Mouse (Mus musculus): ENCODE measurements at regions not wholly inside any gene's neighbourhood (a gene's known extent, or its start where the extent isn't known, plus 50 kb on each side); places are given as distances from the start of the nearest gene placed in this dataset.

GRCm38 (mm10) chr3:141005885-141006284 lies 206.3 kb downstream of the Pdha2 start:
- TF ChIP-seq UBTF (IDR thresholded peaks at IDR 0.05; ENCODE audit: borderline replicate concordance, insufficient read depth, low read depth, low read length) (no peak), MAFK (IDR thresholded peaks at IDR 0.05; ENCODE audit: borderline replicate concordance, low read depth, low read length) (no peak), POLR2A (IDR thresholded peaks at IDR 0.05; ENCODE audit: control insufficient read depth in 1 of 2, insufficient read depth in 1 of 2, low read depth in 1 of 2, low read length in 2 of 2, poor library complexity in 1 of 2) (no peak), E2F4 (IDR thresholded peaks at IDR 0.05; ENCODE audit: borderline replicate concordance, low read depth, low read length) (no peak), BHLHE40 (IDR thresholded peaks at IDR 0.05; ENCODE audit: borderline replicate concordance, low read depth, low read length) (no peak), GABPA (IDR thresholded peaks at IDR 0.05; ENCODE audit: low read depth, low read length) (no peak), CTCF (IDR thresholded peaks at IDR 0.05 in 2 of 3, conservative IDR thresholded peaks at IDR 0.05 in 1 of 3; ENCODE audit: control insufficient read depth in 1 of 3, insufficient read depth in 1 of 3, low read depth in 2 of 3, low read length in 3 of 3, poor library complexity in 1 of 3, severe bottlenecking in 1 of 3) (no peak), RAD21 (IDR thresholded peaks at IDR 0.05; ENCODE audit: low read depth, low read length) (no peak), ZMIZ1 (IDR thresholded peaks at IDR 0.05; ENCODE audit: low read depth, low read length) (no peak), MYC (IDR thresholded peaks at IDR 0.05; ENCODE audit: low read depth, low read length) (no peak), TAL1 (IDR thresholded peaks at IDR 0.05; ENCODE audit: low read length) (no peak), USF1 (IDR thresholded peaks at IDR 0.05; ENCODE audit: low read depth, low read length) (no peak), GATA1 (IDR thresholded peaks at IDR 0.05; ENCODE audit: low read depth, low read length) (no peak)

All from MEL (cell line).